Mouse (Mus musculus) liver, postnatal 0 days (tissue): ENCODE results near the gene Gcgr.

Source experiments
- CTCF ChIP-seq: sonication (generic); IDR thresholded peaks from 2 replicates; pipeline ENCODE4 v1.5.1; 2016; ENCODE audit warnings: antibody characterized with exemption, low read depth
- EP300 ChIP-seq: IDR thresholded peaks from 2 replicates; pipeline ENCODE4 v1.6.1; 2016; ENCODE audit warnings: antibody characterized with exemption, low read depth, mild to moderate bottlenecking

GRCm38 (mm10) chr11:120547469-120547868 lies 17.0 kb downstream of the Gcgr start:
- peak; percentile 47 for TF ChIP-seq CTCF
- TF ChIP-seq EP300: no peak
